Mouse (Mus musculus): ENCODE data around the gene Arfip2. TPM values are rescaled to one million over a fixed set of nuclear protein-coding genes. Genes with fewer than 3 reads are reported as not detected.
A peak's percentile ranks its signal among the peaks of the same experiment; 100 is the strongest.

Arfip2 gene
- polyA plus RNA-seq (2012; ENCODE audit: insufficient read depth, insufficient read length, missing spikeins), result 25.8 and 26.9 TPM in 2 replicates

- Histone ChIP-seq H3K4me1 (ENCODE audit: control insufficient read depth, insufficient read depth, insufficient read length, low read length) (peaks cover 5% of the 10 kb centered on the region), H3K4me3 (ENCODE audit: insufficient read depth, low read depth, low read length) (peak within 1 kb of the TSS; percentile 88), H3K27ac (replicated peaks; ENCODE audit: low read depth, low read length) (peak within 1 kb of the TSS; percentile 92)
Measured at GRCm38 (mm10) chr7:105640233-105640893, at the start of gene Arfip2, which contains the start of gene Gm45799. Arfip2 (minus strand) TSS chr7:105640416. Gm45799 (plus strand) TSS chr7:105640552.

- H3K27ac ChIP-seq (replicated peaks; ENCODE audit: low read depth, low read length), result no peak overlapping the region
- no peak overlapping the region for H3K4me3 ChIP-seq (ENCODE audit: insufficient read depth, low read depth, low read length)
- H3K4me1 ChIP-seq (ENCODE audit: control insufficient read depth, insufficient read depth, insufficient read length, low read length), result no peaks in the 10 kb centered on the region
Measured at GRCm38 (mm10) chr7:105685541-105686197, 45.5 kb upstream of the Arfip2 start.

- no peaks in the 10 kb centered on the region for H3K4me1 ChIP-seq (ENCODE audit: control insufficient read depth, insufficient read depth, insufficient read length, low read length)
- H3K4me3 ChIP-seq (ENCODE audit: insufficient read depth, low read depth, low read length), result peak within 1 kb of the TSS; percentile 54
- H3K27ac ChIP-seq (replicated peaks; ENCODE audit: low read depth, low read length), result peak within 1 kb of the TSS; percentile 29
Measured at GRCm38 (mm10) chr7:105650639-105651435, 10.6 kb upstream of the Arfip2 start, which contains the start of gene Dnhd1. Dnhd1 (plus strand) TSS chr7:105650827.

GRCm38 (mm10) chr7:105641936-105642335 is 1.7 kb upstream of the Arfip2 start:
- Histone ChIP-seq H3K27ac (replicated peaks; ENCODE audit: low read depth, low read length) (peak overlapping the region; percentile 93), H3K4me1 (ENCODE audit: control insufficient read depth, insufficient read depth, insufficient read length, low read length) (peaks cover 5% of the 10 kb centered on the region), H3K4me3 (ENCODE audit: insufficient read depth, low read depth, low read length) (peak overlapping the region; percentile 88)

GRCm38 (mm10) chr7:105640894-105641255 is 659 bp upstream of the Arfip2 start:
- Histone ChIP-seq H3K4me3 (ENCODE audit: insufficient read depth, low read depth, low read length) (peak overlapping the region; percentile 88), H3K27ac (replicated peaks; ENCODE audit: low read depth, low read length) (peak overlapping the region; percentile 92), H3K4me1 (ENCODE audit: control insufficient read depth, insufficient read depth, insufficient read length, low read length) (peaks cover 5% of the 10 kb centered on the region)

GRCm38 (mm10) chr7:105639756-105640155 is 460 bp downstream of the Arfip2 start, which contains the start of gene Timm10b:
Timm10b (plus strand) TSS chr7:105640056.
- Histone ChIP-seq H3K4me3 (ENCODE audit: insufficient read depth, low read depth, low read length) (peak within 1 kb of the TSS; percentile 88), H3K4me1 (ENCODE audit: control insufficient read depth, insufficient read depth, insufficient read length, low read length) (peaks cover 5% of the 10 kb centered on the region), H3K27ac (replicated peaks; ENCODE audit: low read depth, low read length) (peak within 1 kb of the TSS; percentile 92)

GRCm38 (mm10) chr7:105639304-105639703 is 912 bp downstream of the Arfip2 start:
- peak overlapping the region; percentile 79 for H3K4me3 ChIP-seq (ENCODE audit: insufficient read depth, low read depth, low read length)
- H3K27ac ChIP-seq (replicated peaks; ENCODE audit: low read depth, low read length), result no peak overlapping the region
- peaks cover 5% of the 10 kb centered on the region for H3K4me1 ChIP-seq (ENCODE audit: control insufficient read depth, insufficient read depth, insufficient read length, low read length)

- Histone ChIP-seq H3K4me1 (ENCODE audit: control insufficient read depth, insufficient read depth, insufficient read length, low read length) (peaks cover 5% of the 10 kb centered on the region), H3K27ac (replicated peaks; ENCODE audit: low read depth, low read length) (no peak overlapping the region), H3K4me3 (ENCODE audit: insufficient read depth, low read depth, low read length) (no peak overlapping the region)
Measured at GRCm38 (mm10) chr7:105638776-105639175, 1.4 kb downstream of the Arfip2 start.

- Histone ChIP-seq H3K4me1 (ENCODE audit: control insufficient read depth, insufficient read depth, insufficient read length, low read length) (peaks cover 6% of the 10 kb centered on the region), H3K4me3 (ENCODE audit: insufficient read depth, low read depth, low read length) (no peak overlapping the region), H3K27ac (replicated peaks; ENCODE audit: low read depth, low read length) (no peak overlapping the region)
Measured at GRCm38 (mm10) chr7:105635726-105636125, 4.5 kb downstream of the Arfip2 start.

GRCm38 (mm10) chr7:105634272-105634920 is 5.8 kb downstream of the Arfip2 start:
- Histone ChIP-seq H3K4me1 (ENCODE audit: control insufficient read depth, insufficient read depth, insufficient read length, low read length) (peaks cover 9% of the 10 kb centered on the region), H3K27ac (replicated peaks; ENCODE audit: low read depth, low read length) (no peak overlapping the region), H3K4me3 (ENCODE audit: insufficient read depth, low read depth, low read length) (no peak overlapping the region)

- Histone ChIP-seq H3K4me3 (ENCODE audit: insufficient read depth, low read depth, low read length) (peak overlapping the region; percentile 60), H3K27ac (replicated peaks; ENCODE audit: low read depth, low read length) (peak overlapping the region; percentile 75), H3K4me1 (ENCODE audit: control insufficient read depth, insufficient read depth, insufficient read length, low read length) (peaks cover 12% of the 10 kb centered on the region)
Measured at GRCm38 (mm10) chr7:105633801-105634135, 6.4 kb downstream of the Arfip2 start.

- peak within 1 kb of the TSS; percentile 75 for H3K27ac ChIP-seq (replicated peaks; ENCODE audit: low read depth, low read length)
- H3K4me3 ChIP-seq (ENCODE audit: insufficient read depth, low read depth, low read length), result peak within 1 kb of the TSS; percentile 99
- H3K4me1 ChIP-seq (ENCODE audit: control insufficient read depth, insufficient read depth, insufficient read length, low read length), result peaks cover 12% of the 10 kb centered on the region
Measured at GRCm38 (mm10) chr7:105633127-105633800, 7.0 kb downstream of the Arfip2 start, which contains the start of gene Trim3. Trim3 (minus strand) TSS chr7:105633571.

GRCm38 (mm10) chr7:105632551-105632972 is 7.7 kb downstream of the Arfip2 start:
- Histone ChIP-seq H3K27ac (replicated peaks; ENCODE audit: low read depth, low read length) (peak overlapping the region; percentile 15), H3K4me1 (ENCODE audit: control insufficient read depth, insufficient read depth, insufficient read length, low read length) (peaks cover 12% of the 10 kb centered on the region), H3K4me3 (ENCODE audit: insufficient read depth, low read depth, low read length) (peak overlapping the region; percentile 99)

GRCm38 (mm10) chr7:105628633-105629032 is 11.6 kb downstream of the Arfip2 start:
- Histone ChIP-seq H3K27ac (replicated peaks; ENCODE audit: low read depth, low read length) (peak overlapping the region; percentile 50), H3K4me1 (ENCODE audit: control insufficient read depth, insufficient read depth, insufficient read length, low read length) (peaks cover 12% of the 10 kb centered on the region), H3K4me3 (ENCODE audit: insufficient read depth, low read depth, low read length) (no peak overlapping the region)

Data from brown adipose tissue, adult 24 weeks (tissue).